Mouse (Mus musculus) retina, postnatal 7 days (tissue): ENCODE results near the gene Gm13023.
"Not testable (repeated sequence)": the region's sequence is repeated elsewhere in the genome, so short reads cannot be mapped to it uniquely, and the experiment has no call there.

Experiments used
- DNase-seq: peaks from one replicate; pipeline ENCODE4 v3.0.0-alpha.2; 2012; ENCODE audit warnings: low read depth, low spot score

Gene Gm13023

GRCm38 (mm10) chr4:143789052-143789451, at the start of gene Gm13023:
Gene Gm13023 (plus strand): TSS chr4:143789352.
- DNase-seq, result not testable (repeated sequence)

GRCm38 (mm10) chr4:143815993-143816392, 26.8 kb downstream of the Gm13023 start, which contains the start of gene Gm13084:
Gene Gm13084 (minus strand): TSS chr4:143816093.
- DNase-seq, result no peak
